Mouse (Mus musculus) erythroblast, adult 5-6 weeks (primary cell): Measurements from ENCODE around the gene Polr3gl. TPM values are rescaled to one million over a fixed set of nuclear protein-coding genes. Genes with fewer than 3 reads are reported as not detected.

ENCODE experiments used
- ATAC-seq: replicated peaks from 2 replicates; pipeline ENCODE4 v1.8.0; 2016; ENCODE audit warnings: moderate number of reproducible peaks, mild to moderate bottlenecking, moderate TSS enrichment, inconsistent platforms; ENCODE audit not compliant: poor library complexity, low FRiP score, severe bottlenecking
- total RNA-seq, 2 experiments: library from RNA; stranded (forward) in 1 of 2; stranded (reverse) in 1 of 2; fragments of 150-400 nt in 1 of 2; fragments of 200-764, 138-1000 nt in 1 of 2; gene quantifications; 2 replicates each; pipeline versions ENCODE4 v1.2.3 to v1.2.4; 2015 to 2017; ENCODE audit warnings: low replicate concordance in 2 of 2

The Polr3gl gene
- total RNA-seq, 2 experiments from 2014 or later, result 16.5 to 17.7 TPM

GRCm38 (mm10) chr3:96599069-96599393, 5.0 kb upstream of the Polr3gl start:
- no peak for ATAC-seq

- no peak for ATAC-seq
These were observed 4.4 kb upstream of the Polr3gl start for GRCm38 (mm10) chr3:96598156-96599068.

- no peak for ATAC-seq
These were observed 3.5 kb upstream of the Polr3gl start for GRCm38 (mm10) chr3:96597435-96597891.

- no peak for ATAC-seq
These were observed 2.9 kb upstream of the Polr3gl start for GRCm38 (mm10) chr3:96596855-96597254.

GRCm38 (mm10) chr3:96596228-96596707, 2.3 kb upstream of the Polr3gl start, which contains the start of gene Ankrd34a:
Ankrd34a (plus strand) TSS chr3:96596636.
- ATAC-seq, result no peak

GRCm38 (mm10) chr3:96595661-96596060, 1.7 kb upstream of the Polr3gl start:
- ATAC-seq, result no peak

GRCm38 (mm10) chr3:96594851-96595250, 870 bp upstream of the Polr3gl start:
- ATAC-seq, result no peak

GRCm38 (mm10) chr3:96593374-96593773, 607 bp downstream of the Polr3gl start:
- peak; percentile 35 for ATAC-seq

- ATAC-seq, result no peak
These were observed 3.3 kb downstream of the Polr3gl start for GRCm38 (mm10) chr3:96590657-96591056.

GRCm38 (mm10) chr3:96583386-96583785, 10.6 kb downstream of the Polr3gl start:
- no peak for ATAC-seq

GRCm38 (mm10) chr3:96581771-96582515, 12.0 kb downstream of the Polr3gl start:
- no peak for ATAC-seq

- ATAC-seq, result no peak
These were observed 12.8 kb downstream of the Polr3gl start for GRCm38 (mm10) chr3:96581141-96581540.

GRCm38 (mm10) chr3:96579885-96580454, 14.0 kb downstream of the Polr3gl start:
- ATAC-seq, result peak; percentile 87

- ATAC-seq, result no peak
These were observed 14.7 kb downstream of the Polr3gl start for GRCm38 (mm10) chr3:96579239-96579750.

GRCm38 (mm10) chr3:96578561-96579238, 15.3 kb downstream of the Polr3gl start:
- ATAC-seq, result no peak

GRCm38 (mm10) chr3:96577566-96577965, 16.4 kb downstream of the Polr3gl start:
- ATAC-seq, result no peak

- ATAC-seq, result peak; percentile 90
These were observed 17.1 kb downstream of the Polr3gl start, which contains the start of gene Gm16253 for GRCm38 (mm10) chr3:96576690-96577541. Gm16253 (plus strand) TSS chr3:96576984.

- 0 out of 2 replicates have a peak, but pooled peaks have one; percentile 17 for ATAC-seq
These were observed 17.8 kb downstream of the Polr3gl start for GRCm38 (mm10) chr3:96576005-96576658.
